Mouse (Mus musculus) liver, adult 2 months (tissue): ENCODE measurements at regions not wholly inside any gene's neighbourhood (a gene's known extent, or its start where the extent isn't known, plus 50 kb on each side); places are given as distances from the start of the nearest gene placed in this dataset.
A peak's percentile ranks its signal among the peaks of the same experiment; 100 is the strongest.

Experiments
- DNase-seq: peaks from one replicate; pipeline ENCODE4 v3.0.0-alpha.2; 2011; ENCODE audit warnings: low read depth, low spot score; ENCODE audit errors: extremely low read depth
- H3K27ac ChIP-seq: fragments of 200-500 bp; replicated peaks from 2 replicates; pipeline ENCODE4 v1.5.1; 2012; ENCODE audit warnings: low read depth, mild to moderate bottlenecking, control low read depth, inconsistent platforms, low read length; ENCODE audit not compliant: insufficient read depth
- H3K27me3 ChIP-seq: fragments of 200-500 bp; 2 replicates; pipeline ENCODE4 v1.6.1; 2012; ENCODE audit warnings: mild to moderate bottlenecking, moderate library complexity, low read length, inconsistent platforms; ENCODE audit not compliant: control insufficient read depth, insufficient read depth
- H3K36me3 ChIP-seq: fragments of 200-500 bp; 2 replicates; pipeline ENCODE4 v1.6.1; 2012; ENCODE audit warnings: low read length, inconsistent platforms; ENCODE audit not compliant: control insufficient read depth, insufficient read depth
- H3K4me1 ChIP-seq: fragments of 200-500 bp; 2 replicates; pipeline ENCODE4 v1.6.1; 2011; ENCODE audit warnings: low read length; ENCODE audit not compliant: control insufficient read depth, insufficient read depth
- H3K4me3 ChIP-seq: fragments of 200-500 bp; 2 replicates; pipeline ENCODE4 v1.5.1; 2011; ENCODE audit warnings: low read depth, mild to moderate bottlenecking, control low read depth, low read length, moderate library complexity; ENCODE audit not compliant: insufficient read depth
- H3K79me2 ChIP-seq: fragments of 200-500 bp; 2 replicates; pipeline ENCODE4 v1.6.1; 2012; ENCODE audit warnings: inconsistent platforms, mild to moderate bottlenecking, low read length, moderate library complexity; ENCODE audit not compliant: control insufficient read depth, insufficient read depth
- H3K9ac ChIP-seq: fragments of 200-500 bp; 2 replicates; pipeline ENCODE4 v1.6.1; 2012; ENCODE audit warnings: low read depth, mild to moderate bottlenecking, control low read depth, inconsistent platforms, low read length
- CTCF ChIP-seq: fragments of 200-500 bp; IDR thresholded peaks from 2 replicates; pipeline ENCODE4 v1.5.1; 2011; ENCODE audit warnings: low read depth, low read length, control low read depth
- POLR2A ChIP-seq: fragments of 200-500 bp; IDR thresholded peaks from 2 replicates; pipeline ENCODE4 v1.6.1; 2011; ENCODE audit warnings: low read length, control low read depth; ENCODE audit not compliant: insufficient read depth; ENCODE audit errors: extremely low read depth
- WGBS: fragments of 180-500 bp; shearing (Covaris S2); methylation state at CpG from one replicate; pipeline ENCODE4 v1.1.7; 2018; 5-methylcytosine and 5-hydroxymethylcytosine counted together

GRCm38 (mm10) chr15:96873126-96873525 lies 173.6 kb upstream of the Slc38a2 start:
- no peak for DNase-seq
- no peak for TF ChIP-seq CTCF
- TF ChIP-seq POLR2A, result no peak
- 75% methylated on average over 4 of the region's 4 CpGs for WGBS
- H3K9ac ChIP-seq, result no peak overlapping the region
- H3K36me3 ChIP-seq, result no peaks in the 10 kb centered on the region
- H3K27me3 ChIP-seq, result no peaks in the 10 kb centered on the region
- no peak overlapping the region for H3K4me3 ChIP-seq
- no peak overlapping the region for H3K27ac ChIP-seq
- H3K4me1 ChIP-seq, result no peaks in the 10 kb centered on the region
- H3K79me2 ChIP-seq, result no peaks in the 10 kb centered on the region

- no peak for TF ChIP-seq CTCF
- TF ChIP-seq POLR2A, result no peak
- WGBS, result 85% methylated on average over 7 of the region's 7 CpGs
Observed at GRCm38 (mm10) chr15:96867701-96868100, 168.2 kb upstream of the Slc38a2 start.

GRCm38 (mm10) chr15:96865932-96866331 lies 166.4 kb upstream of the Slc38a2 start:
- H3K9ac ChIP-seq, result no peak overlapping the region
- H3K4me3 ChIP-seq, result no peak overlapping the region
- WGBS, result 94% methylated on average over 7 of the region's 7 CpGs

More at GRCm38 (mm10) chr15:96867701-96868100, 168.2 kb upstream of the Slc38a2 start:
- H3K36me3 ChIP-seq, result no peaks in the 10 kb centered on the region
- no peaks in the 10 kb centered on the region for H3K4me1 ChIP-seq
- H3K79me2 ChIP-seq, result no peaks in the 10 kb centered on the region
- H3K27ac ChIP-seq, result no peak overlapping the region
- no peak overlapping the region for H3K4me3 ChIP-seq
- no peak for DNase-seq
- H3K9ac ChIP-seq, result no peak overlapping the region
- H3K27me3 ChIP-seq, result no peaks in the 10 kb centered on the region

GRCm38 (mm10) chr15:96857709-96858108 lies 158.2 kb upstream of the Slc38a2 start:
- Histone ChIP-seq H3K4me1 (peaks cover 7% of the 10 kb centered on the region; the same call in 1 of the 2 replicates), H3K27me3 (no peaks in the 10 kb centered on the region), H3K4me3 (no peak overlapping the region), H3K79me2 (no peaks in the 10 kb centered on the region), H3K36me3 (no peaks in the 10 kb centered on the region), H3K9ac (no peak overlapping the region), H3K27ac (no peak overlapping the region)
- 17% methylated on average over 3 of the region's 3 CpGs for WGBS
- DNase-seq, result peak; percentile 85
- TF ChIP-seq CTCF, result no peak
- TF ChIP-seq POLR2A, result no peak

More at GRCm38 (mm10) chr15:96865932-96866331, 166.4 kb upstream of the Slc38a2 start:
- H3K4me1 ChIP-seq, result no peaks in the 10 kb centered on the region
- no peaks in the 10 kb centered on the region for H3K27me3 ChIP-seq
- no peaks in the 10 kb centered on the region for H3K36me3 ChIP-seq
- DNase-seq, result no peak
- no peak overlapping the region for H3K27ac ChIP-seq
- H3K79me2 ChIP-seq, result no peaks in the 10 kb centered on the region
- TF ChIP-seq CTCF (no peak), POLR2A (no peak)

- Histone ChIP-seq H3K79me2 (no peaks in the 10 kb centered on the region), H3K4me1 (peaks cover 1% of the 10 kb centered on the region; the same call in 1 of the 2 replicates), H3K27me3 (no peaks in the 10 kb centered on the region), H3K9ac (no peak overlapping the region), H3K4me3 (no peak overlapping the region), H3K36me3 (no peaks in the 10 kb centered on the region), H3K27ac (no peak overlapping the region)
- DNase-seq, result peak; percentile 83
- TF ChIP-seq CTCF (no peak), POLR2A (no peak)
- 57% methylated on average over 21 of the region's 21 CpGs for whole genome bisulfite sequencing
Observed at GRCm38 (mm10) chr15:96851970-96852768, 152.6 kb upstream of the Slc38a2 start.

DNA sequence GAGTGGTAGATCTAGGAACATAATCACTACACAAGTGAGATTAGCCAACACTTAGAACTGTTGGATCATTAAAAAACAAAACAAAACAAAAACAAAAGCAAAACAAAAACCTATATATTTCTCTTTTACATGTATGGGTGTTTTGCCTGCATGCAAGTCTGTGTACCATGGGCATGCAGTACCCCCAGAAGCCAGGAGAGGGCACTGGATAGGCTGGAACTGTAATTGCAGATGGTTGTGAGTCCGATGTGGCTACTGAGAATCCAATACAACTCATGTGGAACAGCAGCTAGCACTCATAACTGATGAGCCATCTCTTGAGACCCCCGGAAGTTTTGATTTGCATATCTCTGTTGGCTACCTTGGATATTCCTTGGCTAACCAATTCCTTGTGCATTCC lies 148.6 kb upstream of the Slc38a2 start:
- peak; percentile 51 for DNase-seq
- 88% methylated on average over 2 of the region's 2 CpGs for WGBS
- TF ChIP-seq POLR2A (no peak), CTCF (peak; percentile 68)

More for the DNA sequence above, 148.6 kb upstream of the Slc38a2 start:
- Histone ChIP-seq H3K27ac (no peak overlapping the region), H3K9ac (no peak overlapping the region), H3K4me1 (peaks cover 1% of the 10 kb centered on the region; the same call in 1 of the 2 replicates), H3K27me3 (no peaks in the 10 kb centered on the region), H3K4me3 (no peak overlapping the region), H3K36me3 (no peaks in the 10 kb centered on the region), H3K79me2 (no peaks in the 10 kb centered on the region)
